Mouse (Mus musculus): ENCODE measurements around the gene Stk17b. TPM values are rescaled to one million over a fixed set of nuclear protein-coding genes. Genes with fewer than 3 reads are reported as not detected.

Gene Stk17b
- 1,289 and 1,302 TPM in 2 replicates for total RNA-seq (2017)

GRCm38 (mm10) chr1:53784721-53785418, at the start of gene Stk17b:
Gene Stk17b, minus strand, starts transcription at chr1:53785224.
- peak; percentile 89 for ATAC-seq (ENCODE audit: extremely low read depth, insufficient number of reproducible peaks, low FRiP score, poor library complexity, severe bottlenecking)

- ATAC-seq (ENCODE audit: extremely low read depth, insufficient number of reproducible peaks, low FRiP score, poor library complexity, severe bottlenecking) = peak; percentile 71
Observed at GRCm38 (mm10) chr1:53830286-53830685, 45.3 kb upstream of the Stk17b start.

- no peak for ATAC-seq (ENCODE audit: extremely low read depth, insufficient number of reproducible peaks, low FRiP score, poor library complexity, severe bottlenecking)
Observed at GRCm38 (mm10) chr1:53829089-53829488, 44.1 kb upstream of the Stk17b start.

GRCm38 (mm10) chr1:53824446-53825337, 39.7 kb upstream of the Stk17b start:
- peak; percentile 77 for ATAC-seq (ENCODE audit: extremely low read depth, insufficient number of reproducible peaks, low FRiP score, poor library complexity, severe bottlenecking)

GRCm38 (mm10) chr1:53823687-53824445, 38.8 kb upstream of the Stk17b start:
- ATAC-seq (ENCODE audit: extremely low read depth, insufficient number of reproducible peaks, low FRiP score, poor library complexity, severe bottlenecking) = peak; percentile 91

- no peak for ATAC-seq (ENCODE audit: extremely low read depth, insufficient number of reproducible peaks, low FRiP score, poor library complexity, severe bottlenecking)
Observed at GRCm38 (mm10) chr1:53821983-53822382, 37.0 kb upstream of the Stk17b start.

- no peak for ATAC-seq (ENCODE audit: extremely low read depth, insufficient number of reproducible peaks, low FRiP score, poor library complexity, severe bottlenecking)
Observed at GRCm38 (mm10) chr1:53820041-53820632, 35.1 kb upstream of the Stk17b start.

GRCm38 (mm10) chr1:53818072-53818862, 33.2 kb upstream of the Stk17b start:
- ATAC-seq (ENCODE audit: extremely low read depth, insufficient number of reproducible peaks, low FRiP score, poor library complexity, severe bottlenecking) = peak; percentile 61; the same call in 1 of the 2 replicates

- ATAC-seq (ENCODE audit: extremely low read depth, insufficient number of reproducible peaks, low FRiP score, poor library complexity, severe bottlenecking) = peak; percentile 56; the same call in 1 of the 2 replicates
Observed at GRCm38 (mm10) chr1:53816353-53816752, 31.3 kb upstream of the Stk17b start.

GRCm38 (mm10) chr1:53814077-53814705, 29.2 kb upstream of the Stk17b start:
- no peak for ATAC-seq (ENCODE audit: extremely low read depth, insufficient number of reproducible peaks, low FRiP score, poor library complexity, severe bottlenecking)

- no peak for ATAC-seq (ENCODE audit: extremely low read depth, insufficient number of reproducible peaks, low FRiP score, poor library complexity, severe bottlenecking)
Observed at GRCm38 (mm10) chr1:53811919-53812318, 26.9 kb upstream of the Stk17b start.

- no peak for ATAC-seq (ENCODE audit: extremely low read depth, insufficient number of reproducible peaks, low FRiP score, poor library complexity, severe bottlenecking)
Observed at GRCm38 (mm10) chr1:53808229-53808628, 23.2 kb upstream of the Stk17b start.

GRCm38 (mm10) chr1:53797811-53798210, 12.8 kb upstream of the Stk17b start:
- ATAC-seq (ENCODE audit: extremely low read depth, insufficient number of reproducible peaks, low FRiP score, poor library complexity, severe bottlenecking) = 0 out of 2 replicates have a peak, but pooled peaks have one; percentile 16

GRCm38 (mm10) chr1:53797074-53797473, 12.1 kb upstream of the Stk17b start:
- no peak for ATAC-seq (ENCODE audit: extremely low read depth, insufficient number of reproducible peaks, low FRiP score, poor library complexity, severe bottlenecking)

GRCm38 (mm10) chr1:53796271-53796670, 11.2 kb upstream of the Stk17b start:
- no peak for ATAC-seq (ENCODE audit: extremely low read depth, insufficient number of reproducible peaks, low FRiP score, poor library complexity, severe bottlenecking)

GRCm38 (mm10) chr1:53795591-53795990, 10.6 kb upstream of the Stk17b start:
- ATAC-seq (ENCODE audit: extremely low read depth, insufficient number of reproducible peaks, low FRiP score, poor library complexity, severe bottlenecking) = no peak

GRCm38 (mm10) chr1:53795081-53795480, 10.1 kb upstream of the Stk17b start:
- no peak for ATAC-seq (ENCODE audit: extremely low read depth, insufficient number of reproducible peaks, low FRiP score, poor library complexity, severe bottlenecking)

GRCm38 (mm10) chr1:53794279-53794678, 9.3 kb upstream of the Stk17b start:
- ATAC-seq (ENCODE audit: extremely low read depth, insufficient number of reproducible peaks, low FRiP score, poor library complexity, severe bottlenecking) = no peak
